Mouse (Mus musculus) intestine, embryonic 16.5 days (tissue): Measurements from ENCODE around the gene Pdia3. TPM values are rescaled to one million over a fixed set of nuclear protein-coding genes. Genes with fewer than 3 reads are reported as not detected.

Experiments
- ATAC-seq: fragments of 200-750 bp; cut with Nextera tagmentation; 2 replicates; pipeline ENCODE4 v1.8.0; 2017; ENCODE audit warnings: moderate TSS enrichment, moderate library complexity
- H3K27ac ChIP-seq: fragments of 300-500 bp; sonication (generic); 2 replicates; pipeline ENCODE4 v1.5.1; 2014; ENCODE audit warnings: mild to moderate bottlenecking, low read length
- H3K27me3 ChIP-seq: fragments of 300-500 bp; sonication (generic); replicated peaks from 2 replicates; pipeline ENCODE4 v1.6.1; 2014; ENCODE audit warnings: low read length, control low read depth, mixed read lengths; ENCODE audit not compliant: control insufficient read depth, insufficient read depth
- H3K36me3 ChIP-seq: fragments of 300-500 bp; sonication (generic); 2 replicates; pipeline ENCODE4 v1.6.1; 2014; ENCODE audit warnings: low read length, control low read depth; ENCODE audit not compliant: control insufficient read depth, insufficient read depth
- H3K4me1 ChIP-seq: fragments of 300-500 bp; sonication (generic); 2 replicates; pipeline ENCODE4 v1.6.1; 2014; ENCODE audit warnings: low read length, control low read depth, mixed read lengths; ENCODE audit not compliant: control insufficient read depth, insufficient read depth
- H3K4me2 ChIP-seq: fragments of 300-500 bp; sonication (generic); 2 replicates; pipeline ENCODE4 v1.6.1; 2014; ENCODE audit warnings: low read depth, low read length, control low read depth
- H3K4me3 ChIP-seq: fragments of 300-500 bp; sonication (generic); 2 replicates; pipeline ENCODE4 v1.5.1; 2014; ENCODE audit warnings: mild to moderate bottlenecking, low read length
- H3K9ac ChIP-seq: fragments of 300-500 bp; sonication (generic); 2 replicates; pipeline ENCODE4 v1.6.1; 2014; ENCODE audit warnings: low read depth, low read length
- H3K9me3 ChIP-seq: fragments of 300-500 bp; sonication (generic); 2 replicates; pipeline ENCODE4 v1.6.1; 2016; ENCODE audit warnings: low read length, control low read depth; ENCODE audit not compliant: control insufficient read depth
- whole genome bisulfite sequencing: fragments of 180-500 bp; shearing (Covaris S2); extraction: QIAGEN DNeasy Blood & Tissue Kit; methylation state at CpG from one replicate; pipeline ENCODE4 v1.1.7; 2014; 5-methylcytosine and 5-hydroxymethylcytosine counted together
- polyA plus RNA-seq: library from polyadenylated mRNA; unstranded; fragments of >200 nt; fragmentation: Nextera tagmentation; extraction: Ambion mirVana; gene quantifications from 2 replicates; pipeline ENCODE4 v1.2.1, GENCODE M21; 2015

The Pdia3 gene
- polyA plus RNA-seq, 1 experiment from 2014 or later, result 911 TPM

- peaks cover 17% of the 10 kb centered on the region for H3K4me1 ChIP-seq
- 14% methylated on average over 9 of the region's 9 CpGs for WGBS
- H3K4me3 ChIP-seq, result peak overlapping the region; percentile 99
- H3K9me3 ChIP-seq, result no peaks in the 10 kb centered on the region
- H3K9ac ChIP-seq, result peak overlapping the region; percentile 75; the same call in 1 of the 2 replicates
- H3K27me3 ChIP-seq, result no peaks in the 10 kb centered on the region
- ATAC-seq, result no peak
- no peaks in the 10 kb centered on the region for H3K36me3 ChIP-seq
- peak overlapping the region; percentile 82 for H3K4me2 ChIP-seq
- peak overlapping the region; percentile 93 for H3K27ac ChIP-seq
Measured at GRCm38 (mm10) chr2:121448136-121448535, 34.6 kb downstream of the Pdia3 start.

GRCm38 (mm10) chr2:121448739-121449535, 35.4 kb downstream of the Pdia3 start, which contains the start of gene Serf2:
Serf2 (plus strand) TSS chr2:121449195.
- peak within 1 kb of the TSS; percentile 84 for H3K4me2 ChIP-seq
- H3K4me1 ChIP-seq, result peaks cover 17% of the 10 kb centered on the region
- H3K4me3 ChIP-seq, result peak within 1 kb of the TSS; percentile 99
- H3K36me3 ChIP-seq, result no peaks in the 10 kb centered on the region; the same call in 1 of the 2 replicates
- no peaks in the 10 kb centered on the region for H3K9me3 ChIP-seq
- peak within 1 kb of the TSS; percentile 100 for H3K9ac ChIP-seq
- H3K27me3 ChIP-seq, result no peaks in the 10 kb centered on the region
- H3K27ac ChIP-seq, result peak within 1 kb of the TSS; percentile 97
- ATAC-seq, result peak; percentile 98
- under 1% methylated on average over 74 of the region's 74 CpGs for WGBS

GRCm38 (mm10) chr2:121449545-121450011, 36.0 kb downstream of the Pdia3 start:
- H3K4me2 ChIP-seq, result peak overlapping the region; percentile 84
- WGBS, result 0% methylated on average over 50 of the region's 54 CpGs
- H3K4me3 ChIP-seq, result peak overlapping the region; percentile 99
- H3K27me3 ChIP-seq, result no peaks in the 10 kb centered on the region
- no peaks in the 10 kb centered on the region for H3K9me3 ChIP-seq
- H3K9ac ChIP-seq, result peak overlapping the region; percentile 100
- ATAC-seq, result peak; percentile 41
- peak overlapping the region; percentile 97 for H3K27ac ChIP-seq
- H3K4me1 ChIP-seq, result peaks cover 17% of the 10 kb centered on the region
- no peaks in the 10 kb centered on the region; the same call in 1 of the 2 replicates for H3K36me3 ChIP-seq

GRCm38 (mm10) chr2:121450093-121450492, 36.5 kb downstream of the Pdia3 start:
- 0 out of 2 replicates have a peak, but pooled peaks have one; percentile 2 for ATAC-seq
- Histone ChIP-seq H3K4me3 (peak overlapping the region; percentile 99), H3K9me3 (no peaks in the 10 kb centered on the region), H3K27me3 (no peaks in the 10 kb centered on the region), H3K4me1 (peaks cover 17% of the 10 kb centered on the region), H3K4me2 (peak overlapping the region; percentile 84), H3K9ac (peak overlapping the region; percentile 100), H3K36me3 (no peaks in the 10 kb centered on the region; the same call in 1 of the 2 replicates), H3K27ac (peak overlapping the region; percentile 97)
- under 1% methylated on average over 7 of the region's 7 CpGs for WGBS

- peaks cover 21% of the 10 kb centered on the region for H3K4me1 ChIP-seq
- WGBS, result 78% methylated on average over 4 of the region's 4 CpGs
- no peaks in the 10 kb centered on the region for H3K9me3 ChIP-seq
- no peak overlapping the region for H3K9ac ChIP-seq
- H3K4me3 ChIP-seq, result no peak overlapping the region
- no peak overlapping the region for H3K27ac ChIP-seq
- H3K36me3 ChIP-seq, result no peaks in the 10 kb centered on the region; the same call in 1 of the 2 replicates
- no peak for ATAC-seq
- no peaks in the 10 kb centered on the region for H3K27me3 ChIP-seq
- no peak overlapping the region for H3K4me2 ChIP-seq
Measured at GRCm38 (mm10) chr2:121452361-121452760, 38.8 kb downstream of the Pdia3 start.

- Histone ChIP-seq H3K27me3 (no peaks in the 10 kb centered on the region), H3K4me3 (no peak within 1 kb of the TSS), H3K4me1 (peaks cover 23% of the 10 kb centered on the region), H3K36me3 (no peaks in the 10 kb centered on the region; the same call in 1 of the 2 replicates), H3K27ac (no peak within 1 kb of the TSS), H3K9ac (no peak within 1 kb of the TSS), H3K4me2 (no peak within 1 kb of the TSS), H3K9me3 (no peaks in the 10 kb centered on the region)
- ATAC-seq, result no peak
- WGBS, result 69% methylated on average over 4 of the region's 4 CpGs
Measured at GRCm38 (mm10) chr2:121452990-121453389, 39.4 kb downstream of the Pdia3 start, which contains the start of gene Hypk. Hypk (plus strand) TSS chr2:121453290.

- ATAC-seq, result no peak
- Histone ChIP-seq H3K36me3 (peaks cover 2% of the 10 kb centered on the region; the same call in 1 of the 2 replicates), H3K4me2 (no peak overlapping the region), H3K4me3 (no peak overlapping the region), H3K4me1 (peaks cover 24% of the 10 kb centered on the region), H3K27me3 (no peaks in the 10 kb centered on the region), H3K9ac (no peak overlapping the region), H3K9me3 (no peaks in the 10 kb centered on the region), H3K27ac (no peak overlapping the region)
- WGBS, result 86% methylated on average over 6 of the region's 6 CpGs
Measured at GRCm38 (mm10) chr2:121453917-121454316, 40.3 kb downstream of the Pdia3 start.

GRCm38 (mm10) chr2:121455534-121455933, 42.0 kb downstream of the Pdia3 start:
- Histone ChIP-seq H3K27ac (no peak overlapping the region), H3K9ac (no peak overlapping the region), H3K36me3 (peaks cover 3% of the 10 kb centered on the region; the same call in 1 of the 2 replicates), H3K27me3 (no peaks in the 10 kb centered on the region), H3K4me1 (peaks cover 19% of the 10 kb centered on the region), H3K4me3 (no peak overlapping the region), H3K9me3 (no peaks in the 10 kb centered on the region), H3K4me2 (no peak overlapping the region)
- WGBS, result 74% methylated on average over 5 of the region's 5 CpGs
- no peak for ATAC-seq
